Mouse (Mus musculus) activated CD4-positive, CD25-positive, alpha-beta regulatory T cell, adult 4 months (primary cell): ENCODE results near the gene Slc4a8. TPM values are rescaled to one million over a fixed set of nuclear protein-coding genes. Genes with fewer than 3 reads are reported as not detected.

ENCODE experiments used
- ATAC-seq: one replicate; pipeline ENCODE4 v1.8.0; 2017
- polyA plus RNA-seq, 2 experiments: library from polyadenylated mRNA; unstranded; fragments of 100-300 nt; shearing (Covaris generic); gene quantifications; one replicate each; pipeline ENCODE4 v1.2.1; 2017

Gene Slc4a8
- polyA plus RNA-seq, 2 experiments from 2014 or later: 8.6 to 10.2 TPM

GRCm38 (mm10) chr15:100832144-100832543 is 70.6 kb downstream of the Slc4a8 start:
- no peak for ATAC-seq

- ATAC-seq: no peak
Measured at GRCm38 (mm10) chr15:100832784-100833183, 71.2 kb downstream of the Slc4a8 start.

DNA sequence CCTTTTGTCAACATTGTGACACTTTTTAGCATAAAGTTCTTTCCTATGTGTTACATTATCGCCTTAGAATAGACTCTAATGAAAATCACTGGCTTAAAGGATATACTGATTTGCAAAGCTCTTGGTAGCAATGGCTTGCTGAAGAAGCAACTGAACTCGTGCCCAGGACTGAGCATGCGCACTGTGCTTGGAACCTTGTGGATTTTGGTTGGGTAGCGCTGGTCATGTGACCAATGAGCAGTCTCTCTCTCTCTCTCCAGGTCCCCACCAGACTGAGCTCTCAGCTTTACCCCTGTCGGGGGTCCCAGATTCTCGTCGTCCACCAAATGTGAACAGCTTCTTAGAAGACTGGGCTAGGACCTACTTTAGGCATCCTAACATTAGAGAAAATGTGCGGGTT is 75.2 kb downstream of the Slc4a8 start:
- no peak for ATAC-seq

GRCm38 (mm10) chr15:100838607-100839207 is 77.2 kb downstream of the Slc4a8 start:
- no peak for ATAC-seq

DNA sequence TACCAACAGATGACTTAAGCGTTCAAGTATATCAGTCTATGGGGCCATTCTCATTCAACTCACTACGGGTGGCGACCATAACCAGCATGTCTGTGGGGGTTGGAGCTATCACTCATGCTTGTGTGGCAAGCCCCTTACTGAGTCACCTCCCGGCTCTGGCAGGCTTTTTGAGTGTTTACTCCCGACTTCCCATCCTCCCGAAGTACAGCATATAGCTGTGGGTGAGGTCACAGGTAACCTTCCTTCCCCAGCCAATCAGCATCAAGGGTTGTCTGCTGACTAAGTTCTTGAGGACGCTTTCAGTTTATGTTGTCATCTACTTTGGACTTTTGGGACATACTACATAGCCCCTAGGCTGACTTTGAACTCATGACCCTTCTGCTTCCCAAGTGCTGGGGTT is 82.8 kb downstream of the Slc4a8 start:
- ATAC-seq: no peak

GRCm38 (mm10) chr15:100845049-100845879 is 83.7 kb downstream of the Slc4a8 start:
- peak; percentile 98 for ATAC-seq

GRCm38 (mm10) chr15:100847193-100847592 is 85.6 kb downstream of the Slc4a8 start:
- ATAC-seq: no peak

DNA sequence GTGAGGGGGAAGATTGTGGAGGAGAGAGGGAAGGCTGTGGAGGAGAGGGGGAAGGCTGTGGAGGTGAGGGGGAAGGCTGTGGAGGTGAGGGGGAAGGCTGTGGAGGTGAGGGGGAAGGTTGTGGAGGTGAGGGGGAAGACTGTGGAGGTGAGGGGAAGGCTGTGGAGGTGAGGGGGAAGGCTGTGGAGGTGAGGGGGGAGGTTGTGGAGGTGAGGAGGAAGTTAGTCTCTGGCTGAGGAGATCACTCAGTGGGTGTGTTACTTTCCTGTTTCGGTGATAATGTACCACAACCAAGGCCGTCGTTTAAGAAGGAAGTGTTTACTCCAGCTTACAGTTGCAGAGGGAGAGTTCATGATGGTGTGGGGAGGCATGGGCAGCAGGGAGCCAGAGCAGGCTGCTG is 96.0 kb downstream of the Slc4a8 start:
- no peak for ATAC-seq

DNA sequence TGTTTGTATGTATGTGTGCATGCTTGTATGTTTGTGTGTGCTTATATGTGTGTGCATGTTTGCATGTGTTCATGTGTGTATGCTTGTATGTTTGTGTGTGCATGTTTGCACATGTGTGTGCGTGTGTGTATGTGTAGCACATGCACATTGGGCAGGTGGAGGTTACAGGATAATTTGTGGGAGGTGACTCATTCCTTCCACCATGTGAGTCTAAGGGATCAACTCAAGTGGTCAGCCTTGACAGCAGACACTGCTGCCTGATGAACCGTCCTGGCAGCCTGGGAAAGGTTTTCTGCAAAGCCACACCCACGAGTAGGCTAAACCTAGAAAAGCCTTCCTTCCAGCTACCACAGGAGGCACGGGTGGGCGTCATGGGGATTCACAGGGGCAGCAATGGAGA is 99.3 kb downstream of the Slc4a8 start:
- no peak for ATAC-seq

DNA sequence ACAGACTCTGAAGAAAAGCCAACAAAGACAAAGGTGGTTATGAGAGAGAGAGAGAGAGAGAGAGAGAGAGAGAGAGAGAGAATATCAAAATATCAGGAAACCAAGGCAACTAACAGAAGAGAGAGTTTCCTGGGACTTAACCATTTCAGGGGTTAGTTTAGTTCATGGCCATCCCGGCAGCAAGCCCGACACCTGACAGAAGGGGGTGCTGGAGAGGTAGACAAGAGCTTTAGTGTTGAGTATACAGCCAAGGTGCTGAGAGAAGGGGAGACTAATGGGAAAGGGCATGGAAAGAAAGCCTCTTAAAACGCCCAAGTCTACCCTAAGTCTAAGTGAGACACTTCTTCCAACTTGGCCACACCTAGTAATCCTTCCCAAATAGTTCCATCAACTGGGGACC is 104.0 kb downstream of the Slc4a8 start:
- ATAC-seq: no peak

- no peak for ATAC-seq
Measured at GRCm38 (mm10) chr15:100869558-100869957, 108.0 kb downstream of the Slc4a8 start, which contains the start of gene Scn8a. Gene Scn8a (plus strand): TSS chr15:100869858.

DNA sequence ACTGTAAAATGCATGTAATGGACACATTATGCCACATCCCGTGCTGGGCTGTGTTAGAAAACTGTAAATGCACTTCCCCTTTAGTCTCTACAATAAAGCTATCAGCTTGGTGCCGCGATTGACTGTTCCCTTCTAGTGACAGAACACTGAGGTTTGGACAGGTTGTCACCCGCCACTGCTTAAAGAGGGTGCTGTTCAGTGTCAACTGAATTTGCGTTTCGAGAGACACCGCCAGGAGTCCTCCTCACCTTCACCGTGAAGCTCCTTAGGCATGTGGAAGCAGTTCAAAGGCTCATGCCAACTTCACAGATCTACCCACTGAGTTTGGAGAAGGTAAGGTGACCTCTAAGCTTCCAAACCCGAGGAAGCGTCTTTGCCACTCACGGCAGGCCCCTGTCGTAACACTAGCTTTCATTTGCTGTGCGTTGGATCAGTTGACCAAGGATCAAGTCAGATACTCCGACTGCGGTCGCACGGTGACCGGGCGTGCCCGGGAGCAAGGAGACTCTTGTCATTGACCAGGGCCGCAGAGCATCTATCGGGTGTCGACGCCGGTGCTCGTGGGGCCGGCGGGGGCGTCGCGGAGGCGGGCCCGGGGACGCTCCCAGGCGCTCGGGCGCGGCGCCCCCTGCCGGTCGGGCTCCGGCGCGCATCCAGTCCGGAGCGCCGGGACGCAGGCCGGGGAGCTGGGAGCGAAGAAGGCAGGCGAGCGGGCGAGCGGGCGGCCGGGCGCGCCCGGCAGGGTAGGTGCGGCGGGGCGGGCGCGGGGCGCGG is 108.6 kb downstream of the Slc4a8 start:
- no peak for ATAC-seq

DNA sequence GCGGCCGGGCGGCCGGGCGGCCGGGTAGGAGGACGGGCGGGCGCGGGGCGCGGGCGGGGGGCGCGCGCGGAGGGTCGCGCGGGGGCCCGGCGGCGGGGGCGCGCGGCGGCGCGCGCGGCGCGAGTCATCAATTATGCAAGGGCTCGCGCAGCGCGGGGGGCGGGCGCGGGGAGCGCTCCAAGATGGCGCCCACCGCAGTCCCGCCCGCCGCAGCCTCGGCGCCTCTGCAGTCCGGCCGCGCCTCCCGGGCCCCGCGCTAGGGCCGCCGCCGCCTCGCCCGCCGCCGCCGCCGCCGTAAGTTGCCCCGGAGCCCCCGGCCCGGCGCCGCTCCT is 109.2 kb downstream of the Slc4a8 start:
- no peak for ATAC-seq

- ATAC-seq: no peak
Measured at GRCm38 (mm10) chr15:100871107-100872011, 109.8 kb downstream of the Slc4a8 start.

GRCm38 (mm10) chr15:100873155-100873554 is 111.6 kb downstream of the Slc4a8 start:
- ATAC-seq: no peak

Other genes starting within 250 kb of the Slc4a8 start
- 1 to 10 TPM; 4.1 to 4.3 TPM for gene Tfcp2, start 209.7 kb upstream of the Slc4a8 start, polyA plus RNA-seq
- gene Pou6f1, start 161.8 kb upstream of the Slc4a8 start, polyA plus RNA-seq: 1 to 10 TPM; 7.5 to 9.1 TPM
- 100 to 1,000 TPM; 741 to 756 TPM for gene Dazap2, start 146.4 kb upstream of the Slc4a8 start, polyA plus RNA-seq
- not detected for gene Smagp, start 124.8 kb upstream of the Slc4a8 start, polyA plus RNA-seq
- 100 to 1,000 TPM; 348 to 423 TPM for gene Bin2, start 92.2 kb upstream of the Slc4a8 start, polyA plus RNA-seq
- 10 to 100 TPM in 1 of 2 experiments, 1 to 10 TPM in 1; 6.7 to 10.3 TPM for gene Cela1, start 73.8 kb upstream of the Slc4a8 start, polyA plus RNA-seq
- 10 to 100 TPM; 52.5 to 78.9 TPM for gene Galnt6, start 32.4 kb upstream of the Slc4a8 start, polyA plus RNA-seq
- 1 to 10 TPM in 1 of 2 experiments, under 1 TPM in 1; 0.52 to 2.2 TPM for gene Scn8a, start 108.1 kb downstream of the Slc4a8 start, polyA plus RNA-seq